Mouse (Mus musculus) ES-Bruce4 (cell line): ENCODE data around the gene Prkd3. TPM values are rescaled to one million over a fixed set of nuclear protein-coding genes. Genes with fewer than 3 reads are reported as not detected.
A peak's percentile ranks its signal among the peaks of the same experiment; 100 is the strongest.

Experiments
- H3K27ac ChIP-seq: 2 replicates; pipeline ENCODE4 v1.5.1; 2012; ENCODE audit warnings: low read length, inconsistent platforms; ENCODE audit not compliant: insufficient read depth
- H3K27me3 ChIP-seq: 2 replicates; pipeline ENCODE4 v1.6.1; 2012; ENCODE audit warnings: mild to moderate bottlenecking, low read length, inconsistent platforms; ENCODE audit not compliant: control insufficient read depth, poor library complexity, insufficient read depth, severe bottlenecking
- H3K36me3 ChIP-seq: 2 replicates; pipeline ENCODE4 v1.6.1; 2012; ENCODE audit warnings: inconsistent platforms, mild to moderate bottlenecking, low read length, moderate library complexity; ENCODE audit not compliant: control insufficient read depth, poor library complexity, insufficient read depth, severe bottlenecking
- H3K4me1 ChIP-seq: one replicate; pipeline ENCODE4 v1.8.1; 2011; ENCODE audit warnings: low read length; ENCODE audit not compliant: control insufficient read depth, insufficient read depth
- H3K4me3 ChIP-seq: 2 replicates; pipeline ENCODE4 v1.5.1; 2011; ENCODE audit warnings: low read depth, mild to moderate bottlenecking, low read length
- H3K9ac ChIP-seq: 2 replicates; pipeline ENCODE4 v1.6.1; 2012; ENCODE audit warnings: low read depth, mild to moderate bottlenecking, inconsistent platforms; ENCODE audit not compliant: poor library complexity, severe bottlenecking
- H3K9me3 ChIP-seq: replicated peaks from 2 replicates; pipeline ENCODE4 v1.6.1; 2012; ENCODE audit warnings: mild to moderate bottlenecking, low read length, inconsistent platforms; ENCODE audit not compliant: control insufficient read depth, poor library complexity, insufficient read depth, severe bottlenecking
- CTCF ChIP-seq: IDR thresholded peaks from one replicate; pipeline ENCODE4 v1.8.1; 2011; ENCODE audit warnings: low read depth, low read length
- EP300 ChIP-seq: IDR thresholded peaks from 2 replicates; pipeline ENCODE4 v1.6.1; 2011; ENCODE audit warnings: low read depth, low read length; ENCODE audit not compliant: insufficient read depth
- POLR2A ChIP-seq: IDR thresholded peaks from one replicate; pipeline ENCODE4 v1.8.1; 2011; ENCODE audit warnings: low read length; ENCODE audit not compliant: insufficient read depth
- polyA plus RNA-seq: library from polyadenylated mRNA; stranded (reverse); fragments of >200 nt; gene quantifications from 2 replicates; pipeline ENCODE4 v1.2.4, GENCODE M21; 2011; ENCODE audit warnings: low read depth; ENCODE audit not compliant: missing spikeins, insufficient read depth, insufficient read length

Prkd3 gene
- polyA plus RNA-seq, 1 experiment, result 37.5 TPM

GRCm38 (mm10) chr17:78916369-78916813 lies 104.2 kb downstream of the Prkd3 start, which contains the start of gene Cebpzos:
Gene Cebpzos, plus strand, starts transcription at chr17:78916500.
- Histone ChIP-seq H3K27ac (peak within 1 kb of the TSS; percentile 96), H3K9ac (peak within 1 kb of the TSS; percentile 90), H3K4me3 (peak within 1 kb of the TSS; percentile 100), H3K27me3 (no peaks in the 10 kb centered on the region), H3K4me1 (no peaks in the 10 kb centered on the region), H3K36me3 (peaks cover 27% of the 10 kb centered on the region), H3K9me3 (no peaks in the 10 kb centered on the region)
- TF ChIP-seq POLR2A (no peak), EP300 (0 out of 2 replicates have a peak, but pooled peaks have one; percentile 12)

GRCm38 (mm10) chr17:78915772-78916171 lies 104.8 kb downstream of the Prkd3 start:
- H3K9me3 ChIP-seq, result no peaks in the 10 kb centered on the region
- TF ChIP-seq POLR2A (no peak), EP300 (no peak), CTCF (no peak)
- H3K27ac ChIP-seq, result peak overlapping the region; percentile 96
- H3K4me3 ChIP-seq, result peak overlapping the region; percentile 100
- H3K27me3 ChIP-seq, result no peaks in the 10 kb centered on the region
- H3K4me1 ChIP-seq, result no peaks in the 10 kb centered on the region
- peak overlapping the region; percentile 90 for H3K9ac ChIP-seq
- H3K36me3 ChIP-seq, result peaks cover 22% of the 10 kb centered on the region

GRCm38 (mm10) chr17:78913921-78914320 lies 106.7 kb downstream of the Prkd3 start:
- Histone ChIP-seq H3K9me3 (no peaks in the 10 kb centered on the region), H3K27me3 (no peaks in the 10 kb centered on the region), H3K9ac (peak overlapping the region; percentile 93), H3K36me3 (peaks cover 7% of the 10 kb centered on the region; the same call in 1 of the 2 replicates), H3K4me3 (peak overlapping the region; percentile 53), H3K27ac (peak overlapping the region; percentile 98), H3K4me1 (no peaks in the 10 kb centered on the region)
- peak; percentile 95 for TF ChIP-seq EP300
- TF ChIP-seq POLR2A, result no peak

DNA sequence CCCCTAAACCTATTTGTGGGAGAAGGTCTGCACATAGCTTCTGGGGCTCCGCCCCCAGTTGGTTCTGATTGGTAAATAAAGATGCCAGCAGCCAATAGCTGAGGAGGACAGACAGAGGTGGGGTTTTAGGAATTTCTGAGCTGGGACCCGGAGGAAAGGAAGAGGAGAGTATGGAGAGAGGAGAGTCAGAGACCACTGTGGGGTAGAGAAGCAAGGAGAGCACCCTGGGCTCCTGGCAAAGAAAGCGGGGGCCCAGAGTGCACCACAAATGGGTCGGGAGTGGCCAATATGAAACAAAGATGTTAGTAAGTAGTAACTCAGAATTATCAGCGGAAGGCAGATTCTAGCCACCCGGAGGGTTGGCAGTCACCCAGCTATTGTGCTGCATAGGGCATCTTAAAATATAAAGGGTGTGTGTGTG lies 107.7 kb downstream of the Prkd3 start:
- H3K9ac ChIP-seq, result peak overlapping the region; percentile 93

DNA sequence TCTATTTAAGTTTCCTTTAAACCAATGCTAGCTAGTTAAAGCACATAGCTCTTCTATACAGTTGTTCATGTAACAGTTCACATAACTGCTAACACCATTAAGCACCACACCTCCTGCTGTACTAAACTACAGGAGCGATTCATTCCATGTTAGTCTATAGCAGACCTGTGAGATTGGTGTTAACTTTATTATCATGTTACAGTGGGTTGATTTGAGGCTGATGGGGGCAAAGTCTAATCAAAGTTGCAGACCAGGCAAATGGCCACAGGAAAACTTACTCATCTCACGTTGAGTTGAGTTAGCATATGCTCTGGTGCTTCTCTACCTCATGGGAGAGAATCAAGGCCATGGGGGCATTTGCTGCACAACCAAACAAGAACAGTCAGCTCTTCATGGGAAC lies 111.2 kb downstream of the Prkd3 start:
- no peak overlapping the region for H3K9ac ChIP-seq

More for the DNA sequence above, 107.7 kb downstream of the Prkd3 start:
- Histone ChIP-seq H3K36me3 (no peaks in the 10 kb centered on the region), H3K4me1 (no peaks in the 10 kb centered on the region), H3K9me3 (no peaks in the 10 kb centered on the region), H3K4me3 (peak overlapping the region; percentile 100), H3K27ac (peak overlapping the region; percentile 98), H3K27me3 (no peaks in the 10 kb centered on the region)
- TF ChIP-seq POLR2A, result peak; percentile 78
- TF ChIP-seq EP300, result no peak

DNA sequence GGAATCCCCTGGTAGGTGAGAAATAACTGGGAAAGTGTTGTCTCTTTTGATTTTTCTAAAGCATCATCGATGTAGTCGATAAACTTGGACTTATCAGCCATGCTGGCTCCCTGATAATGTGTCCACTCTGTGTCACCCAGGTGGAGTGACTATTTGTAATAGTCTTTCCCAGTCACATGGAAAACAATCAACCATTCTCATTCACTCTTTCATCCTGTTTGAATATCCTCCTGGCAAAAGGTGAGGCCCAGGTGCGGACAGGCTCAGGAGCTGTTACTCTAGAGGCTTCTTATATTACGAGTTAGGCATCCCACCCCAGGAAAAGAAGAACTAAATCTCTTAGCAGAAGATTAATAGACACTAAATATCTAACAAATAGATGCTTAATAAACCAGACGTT lies 113.7 kb downstream of the Prkd3 start, which contains the start of gene Sult6b1:
Sult6b1 (minus strand) TSS at position 101 of the 400 bp plus-strand sequence.
- H3K27me3 ChIP-seq, result no peaks in the 10 kb centered on the region
- no peaks in the 10 kb centered on the region for H3K36me3 ChIP-seq
- no peaks in the 10 kb centered on the region for H3K9me3 ChIP-seq
- H3K27ac ChIP-seq, result no peak within 1 kb of the TSS
- TF ChIP-seq EP300 (no peak), CTCF (no peak), POLR2A (no peak)
- H3K9ac ChIP-seq, result no peak within 1 kb of the TSS
- H3K4me1 ChIP-seq, result peaks cover 1% of the 10 kb centered on the region
- no peak within 1 kb of the TSS for H3K4me3 ChIP-seq

More for the DNA sequence above, 111.2 kb downstream of the Prkd3 start:
- Histone ChIP-seq H3K36me3 (no peaks in the 10 kb centered on the region), H3K27ac (no peak overlapping the region), H3K4me3 (no peak overlapping the region), H3K9me3 (no peaks in the 10 kb centered on the region), H3K27me3 (no peaks in the 10 kb centered on the region), H3K4me1 (no peaks in the 10 kb centered on the region)
- TF ChIP-seq EP300 (no peak), POLR2A (no peak), CTCF (no peak)
